Mouse (Mus musculus): ENCODE measurements at regions not wholly inside any gene's neighbourhood (a gene's known extent, or its start where the extent isn't known, plus 50 kb on each side); places are given as distances from the start of the nearest gene placed in this dataset.

- Histone ChIP-seq H3K27ac (ENCODE audit: control insufficient read depth, low read depth, low read length) (no peak overlapping the region), H3K4me1 (ENCODE audit: control insufficient read depth in 1 of 2, insufficient read depth in 2 of 2, low read length in 2 of 2) (no peaks in the 10 kb centered on the region), H3K9ac (ENCODE audit: control insufficient read depth, low read depth, low read length, poor library complexity, severe bottlenecking) (no peak overlapping the region), H3K9me3 (replicated peaks; ENCODE audit: insufficient read depth, low read length) (no peaks in the 10 kb centered on the region), H3K27me3 (ENCODE audit: control insufficient read depth in 1 of 2, insufficient read depth in 2 of 2, low read length in 2 of 2) (no peaks in the 10 kb centered on the region), H3K36me3 (ENCODE audit: control insufficient read depth in 1 of 2, insufficient read depth in 2 of 2, low read length in 2 of 2) (no peaks in the 10 kb centered on the region), H3K4me3 (ENCODE audit: control insufficient read depth in 1 of 2, insufficient read depth in 1 of 2, low read depth in 2 of 2, low read length in 2 of 2) (no peak overlapping the region), H3K79me2 (ENCODE audit: control insufficient read depth, insufficient read depth, low read length, poor library complexity) (no peaks in the 10 kb centered on the region)
- no peak for DNase-seq (ENCODE audit: low read depth, low spot score)
- TF ChIP-seq TCF12 (IDR thresholded peaks at IDR 0.05; ENCODE audit: low read depth, low read length) (no peak), CTCF (IDR thresholded peaks at IDR 0.05 in 2 of 3, conservative IDR thresholded peaks at IDR 0.05 in 1 of 3; ENCODE audit: control insufficient read depth in 1 of 3, insufficient read depth in 1 of 3, low read depth in 2 of 3, low read length in 3 of 3, poor library complexity in 1 of 3, severe bottlenecking in 1 of 3) (no peak), RAD21 (IDR thresholded peaks at IDR 0.05; ENCODE audit: low read depth, low read length) (no peak), GABPA (IDR thresholded peaks at IDR 0.05; ENCODE audit: low read depth, low read length) (no peak), ZNF384 (IDR thresholded peaks at IDR 0.05; ENCODE audit: low read depth, low read length) (no peak), POLR2AphosphoS2 (IDR thresholded peaks at IDR 0.05; ENCODE audit: low read length) (no peak), MAFK (IDR thresholded peaks at IDR 0.05; ENCODE audit: borderline replicate concordance, low read depth, low read length) (no peak), USF1 (IDR thresholded peaks at IDR 0.05; ENCODE audit: low read depth, low read length) (no peak), MYC (IDR thresholded peaks at IDR 0.05; ENCODE audit: low read depth, low read length) (no peak), SIN3A (IDR thresholded peaks at IDR 0.05; ENCODE audit: low read length) (no peak), MAX (IDR thresholded peaks at IDR 0.05; ENCODE audit: low read length) (no peak), POLR2A (IDR thresholded peaks at IDR 0.05; ENCODE audit: control insufficient read depth in 1 of 2, insufficient read depth in 1 of 2, low read depth in 1 of 2, low read length in 2 of 2, poor library complexity in 1 of 2) (no peak), MAZ (IDR thresholded peaks at IDR 0.05; ENCODE audit: low read depth, low read length) (no peak), MYB (IDR thresholded peaks at IDR 0.05; ENCODE audit: low read depth, low read length) (no peak), SMC3 (IDR thresholded peaks at IDR 0.05; ENCODE audit: low read depth, low read length) (no peak), ELF1 (IDR thresholded peaks at IDR 0.05; ENCODE audit: low read depth, low read length) (no peak), BHLHE40 (IDR thresholded peaks at IDR 0.05; ENCODE audit: borderline replicate concordance, low read depth, low read length) (no peak), E2F4 (IDR thresholded peaks at IDR 0.05; ENCODE audit: borderline replicate concordance, low read depth, low read length) (no peak), GATA1 (IDR thresholded peaks at IDR 0.05; ENCODE audit: low read depth, low read length) (no peak), ETS1 (IDR thresholded peaks at IDR 0.05; ENCODE audit: low read depth, low read length) (no peak)
Measured at GRCm38 (mm10) chr17:73009962-73010361, 91.9 kb downstream of the Lbh start.

GRCm38 (mm10) chr17:73012356-73012755, 94.3 kb downstream of the Lbh start:
- no peak overlapping the region for H3K4me3 ChIP-seq (ENCODE audit: control insufficient read depth in 1 of 2, insufficient read depth in 1 of 2, low read depth in 2 of 2, low read length in 2 of 2)
- TF ChIP-seq GATA1 (IDR thresholded peaks at IDR 0.05; ENCODE audit: low read depth, low read length) (no peak), JUND (IDR thresholded peaks at IDR 0.05; ENCODE audit: low read depth, low read length) (no peak), ZC3H11A (IDR thresholded peaks at IDR 0.05; ENCODE audit: low read depth, low read length) (no peak), POLR2AphosphoS2 (IDR thresholded peaks at IDR 0.05; ENCODE audit: low read length) (no peak), MYB (IDR thresholded peaks at IDR 0.05; ENCODE audit: low read depth, low read length) (no peak), MEF2A (IDR thresholded peaks at IDR 0.05; ENCODE audit: extremely low read depth, insufficient replicate concordance, low read depth, low read length, poor library complexity, severe bottlenecking) (no peak), CHD1 (IDR thresholded peaks at IDR 0.05; ENCODE audit: low read depth, low read length) (no peak), TCF12 (IDR thresholded peaks at IDR 0.05; ENCODE audit: low read depth, low read length) (no peak), EP300 (IDR thresholded peaks at IDR 0.05; ENCODE audit: low read depth in 1 of 2, low read length in 2 of 2) (no peak), USF2 (IDR thresholded peaks at IDR 0.05; ENCODE audit: borderline replicate concordance in 1 of 2, insufficient read depth in 1 of 2, low read depth in 1 of 2, low read length in 2 of 2) (no peak), BHLHE40 (IDR thresholded peaks at IDR 0.05; ENCODE audit: borderline replicate concordance, low read depth, low read length) (no peak), CHD2 (IDR thresholded peaks at IDR 0.05; ENCODE audit: low read length) (no peak), ZKSCAN1 (IDR thresholded peaks at IDR 0.05; ENCODE audit: low read depth, low read length) (no peak), UBTF (IDR thresholded peaks at IDR 0.05; ENCODE audit: borderline replicate concordance, insufficient read depth, low read depth, low read length) (no peak)
- no peaks in the 10 kb centered on the region for H3K36me3 ChIP-seq (ENCODE audit: control insufficient read depth in 1 of 2, insufficient read depth in 2 of 2, low read length in 2 of 2)
- DNase-seq (ENCODE audit: low read depth, low spot score), result no peak
- H3K9me3 ChIP-seq (replicated peaks; ENCODE audit: insufficient read depth, low read length), result no peaks in the 10 kb centered on the region
- H3K27ac ChIP-seq (ENCODE audit: control insufficient read depth, low read depth, low read length), result no peak overlapping the region
- no peaks in the 10 kb centered on the region for H3K27me3 ChIP-seq (ENCODE audit: control insufficient read depth in 1 of 2, insufficient read depth in 2 of 2, low read length in 2 of 2)
- no peaks in the 10 kb centered on the region for H3K4me1 ChIP-seq (ENCODE audit: control insufficient read depth in 1 of 2, insufficient read depth in 2 of 2, low read length in 2 of 2)
- no peaks in the 10 kb centered on the region for H3K79me2 ChIP-seq (ENCODE audit: control insufficient read depth, insufficient read depth, low read length, poor library complexity)
- no peak overlapping the region for H3K9ac ChIP-seq (ENCODE audit: control insufficient read depth, low read depth, low read length, poor library complexity, severe bottlenecking)

Data from MEL (cell line).